Mouse (Mus musculus): ENCODE data around the gene Man2b2.

The Man2b2 gene

DNA sequence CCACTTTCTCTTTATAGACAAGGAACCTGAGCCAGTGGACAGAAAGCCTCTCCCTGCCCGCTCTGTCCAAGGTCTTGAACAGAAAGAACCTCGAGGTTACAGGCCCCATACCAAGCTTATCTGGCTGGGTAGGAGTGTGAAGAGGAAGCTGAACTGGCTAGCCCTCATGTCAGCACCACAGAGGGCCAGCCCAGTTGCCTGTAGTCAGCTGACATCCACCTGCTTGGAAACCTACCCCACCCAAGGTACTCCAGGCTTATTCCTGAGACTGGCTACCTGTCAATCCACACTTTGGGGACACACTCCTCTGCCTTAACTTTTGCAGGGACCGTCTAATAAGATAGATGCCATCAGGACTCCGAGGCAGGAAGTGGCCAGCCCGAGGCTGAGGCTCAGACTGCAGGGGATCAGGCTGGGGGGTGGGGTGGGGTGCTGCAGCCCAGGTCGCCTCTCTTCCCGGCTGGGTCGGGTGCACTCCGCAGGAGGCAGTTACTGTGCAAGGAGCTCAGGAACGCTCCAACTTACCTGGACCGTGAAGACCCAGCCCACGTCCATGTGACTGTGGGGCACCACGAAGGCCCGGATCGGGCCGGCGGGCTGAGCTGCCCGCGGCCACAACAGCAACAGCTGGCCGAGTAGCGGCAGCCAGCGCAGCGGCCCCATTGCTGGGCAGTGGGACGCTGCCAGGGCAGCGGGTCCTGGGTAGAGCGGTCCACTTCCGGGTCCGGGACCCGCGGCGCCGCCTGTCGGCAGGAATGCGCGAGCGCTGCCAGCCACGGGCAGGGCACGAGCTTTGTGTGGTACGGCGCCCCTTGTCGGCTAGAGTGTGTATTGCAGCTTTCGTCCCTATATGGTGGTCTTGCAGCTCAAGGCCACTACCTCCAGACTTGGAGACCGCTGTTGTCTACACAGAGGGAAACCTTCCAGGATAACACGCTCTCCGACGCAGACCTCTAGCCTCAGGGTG, at the start of gene Man2b2:
Gene Man2b2 (minus strand): TSS at position 741 of the 967 bp plus-strand sequence.
- DNase-seq = peak; percentile 90

DNA sequence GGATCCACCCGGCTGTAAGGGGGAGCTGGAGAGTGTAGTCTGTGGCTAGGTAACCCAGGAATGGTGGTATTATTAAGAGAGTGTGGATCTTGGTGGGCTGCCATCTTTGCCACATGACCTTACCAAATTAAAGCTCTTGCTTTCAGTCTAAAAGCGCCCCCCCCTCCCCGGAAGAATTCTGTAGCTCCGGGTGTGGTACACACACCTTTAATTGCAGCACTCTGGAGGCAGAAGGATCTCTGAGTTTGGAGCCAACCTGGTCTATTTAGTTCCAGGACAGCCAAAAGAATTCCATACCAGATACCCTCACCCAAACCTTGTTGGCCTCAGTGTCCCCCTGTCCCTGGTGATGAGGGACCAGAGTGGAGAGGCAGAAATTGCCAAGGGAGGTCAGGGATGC, 48.3 kb upstream of the Man2b2 start:
- no peak for DNase-seq

DNA sequence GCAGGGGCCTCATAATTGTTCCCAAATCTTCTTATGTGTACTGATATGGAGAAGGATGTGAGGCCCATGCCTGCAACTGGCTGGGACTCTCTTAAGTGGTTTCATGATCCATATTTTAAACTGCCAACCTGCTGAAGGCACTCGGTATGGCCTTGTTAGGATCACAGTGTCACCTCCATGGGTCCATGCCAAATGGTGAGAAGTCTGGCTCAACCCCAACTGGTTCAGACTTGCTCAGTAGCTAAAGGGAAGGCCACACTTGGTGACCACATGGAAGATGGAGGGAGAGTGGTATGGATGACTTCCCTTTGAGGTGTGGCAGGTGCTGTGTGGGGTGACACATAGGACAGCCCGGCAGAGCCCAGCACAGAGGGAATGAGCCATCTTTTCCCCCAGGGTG, 47.2 kb upstream of the Man2b2 start:
- DNase-seq = no peak

DNA sequence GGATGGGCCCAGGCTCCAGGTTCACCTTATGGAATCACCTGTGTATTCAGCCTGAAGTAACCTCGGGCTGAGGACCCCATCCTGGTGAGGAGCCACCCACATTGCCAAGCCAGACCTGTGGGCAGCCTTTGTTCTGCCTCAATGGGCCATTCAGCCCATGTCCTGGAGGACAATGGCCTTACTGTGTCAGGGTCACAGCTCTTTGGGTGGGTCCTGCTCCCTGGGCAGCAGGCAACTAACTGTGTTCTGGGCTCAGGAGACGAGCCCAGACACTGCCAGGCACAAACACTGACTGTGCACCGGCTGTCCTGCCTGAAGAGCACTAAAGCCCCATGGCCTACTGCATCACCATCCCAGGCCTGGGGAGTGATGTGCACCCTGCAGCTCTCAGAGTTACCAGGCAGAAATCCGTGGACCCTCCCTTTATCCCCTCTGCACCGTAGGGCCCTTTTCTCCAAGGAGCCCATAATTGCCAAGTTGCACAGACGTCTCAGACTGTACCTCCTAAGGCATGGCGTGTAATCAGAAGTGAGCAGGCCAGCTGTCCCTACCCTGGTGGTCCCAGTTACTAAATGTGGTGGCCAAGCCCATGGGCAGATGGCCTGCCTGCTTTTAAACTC, 46.4 kb upstream of the Man2b2 start:
- no peak for DNase-seq

DNA sequence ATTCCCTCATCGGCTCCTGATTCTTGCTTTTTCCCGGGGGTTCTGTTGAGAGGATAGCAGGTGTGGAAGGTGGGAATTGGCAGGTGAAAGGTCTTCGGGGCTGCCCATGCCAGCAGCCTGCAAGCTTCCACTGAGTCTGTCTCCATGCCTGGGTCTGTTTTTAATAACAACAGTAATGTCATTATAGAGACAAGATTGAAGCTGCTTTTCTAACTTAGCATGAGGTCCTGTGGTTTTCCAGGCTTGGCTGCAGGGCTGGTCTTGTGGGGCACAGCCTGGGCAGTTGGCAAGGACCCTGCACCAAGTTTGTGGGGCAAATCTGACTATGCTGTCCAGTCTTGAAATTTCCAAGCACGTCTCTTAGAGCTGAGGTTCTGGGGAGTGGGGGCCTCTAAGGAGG, 45.5 kb upstream of the Man2b2 start:
- no peak for DNase-seq

DNA sequence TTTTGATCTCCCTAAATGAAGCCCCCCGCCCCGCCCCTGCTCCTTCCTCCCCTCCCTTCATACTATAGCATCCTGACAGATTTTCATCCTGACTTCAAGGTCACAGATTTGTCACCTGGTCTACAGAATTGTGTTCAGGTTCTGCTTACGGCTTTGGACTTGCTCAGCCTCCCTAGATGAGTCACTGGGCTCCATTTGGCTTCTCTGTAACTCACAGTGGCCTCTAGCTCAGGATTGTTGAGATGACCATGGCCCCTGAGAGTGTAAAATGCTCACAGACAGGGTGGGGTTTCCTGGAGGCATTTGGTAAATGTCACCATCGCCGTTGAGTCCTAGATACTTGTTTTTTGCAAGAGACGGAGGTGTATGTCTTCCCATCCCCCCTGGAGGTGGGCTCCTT, 40.5 kb upstream of the Man2b2 start:
- DNase-seq = no peak

DNA sequence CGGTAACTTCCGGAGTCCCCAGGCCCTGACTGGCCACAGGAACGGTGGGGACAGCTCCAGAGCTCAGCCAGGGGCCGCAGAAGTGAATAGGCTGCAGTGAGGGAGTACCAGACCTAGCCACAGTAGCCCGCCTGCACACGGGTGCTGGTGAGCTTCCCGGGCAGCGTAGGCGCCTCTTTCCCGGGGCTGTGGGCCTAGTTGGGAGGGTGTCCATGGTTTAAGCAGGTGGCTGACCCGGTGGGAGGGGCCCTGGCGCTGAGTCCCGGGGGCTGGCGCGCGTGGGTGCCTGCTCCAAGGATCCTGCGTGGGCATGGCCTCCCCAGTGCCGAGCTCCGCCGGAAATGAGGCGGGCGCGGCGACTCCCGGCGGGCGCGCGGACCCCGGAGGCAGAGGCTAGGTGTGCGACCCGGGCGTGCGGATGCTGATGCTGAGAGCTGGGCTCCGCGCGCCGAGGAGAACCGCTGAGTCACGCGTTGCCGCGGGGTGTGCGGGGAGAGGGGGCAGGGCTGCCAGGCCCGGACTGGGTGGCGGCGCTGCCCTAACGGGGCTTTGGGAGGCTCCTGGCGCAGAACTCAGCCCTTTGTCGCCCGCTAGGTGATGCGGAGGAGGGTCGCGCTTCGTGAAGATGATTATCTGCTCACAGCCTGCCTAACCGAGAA, 39.3 kb upstream of the Man2b2 start:
- no peak for DNase-seq

DNA sequence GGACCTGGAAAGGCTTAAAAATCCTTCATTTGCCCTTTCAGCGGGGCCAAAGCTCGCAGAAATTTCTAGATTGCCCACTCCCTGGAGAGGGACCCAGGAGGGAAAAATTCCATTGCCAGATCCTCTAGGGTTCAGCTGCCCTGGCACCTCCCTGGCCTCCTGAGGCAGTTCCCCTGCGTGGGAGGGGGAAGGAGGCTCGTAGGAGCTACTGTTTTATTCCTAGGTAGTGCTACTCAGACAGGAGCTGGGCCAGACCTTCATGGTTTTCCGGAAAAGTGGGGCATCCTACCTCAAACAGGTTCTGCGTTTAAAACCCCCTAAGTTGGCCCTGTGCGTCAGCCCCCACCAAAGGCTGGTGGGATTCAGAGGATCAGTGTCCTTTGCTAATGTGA, 38.7 kb upstream of the Man2b2 start:
- no peak for DNase-seq

DNA sequence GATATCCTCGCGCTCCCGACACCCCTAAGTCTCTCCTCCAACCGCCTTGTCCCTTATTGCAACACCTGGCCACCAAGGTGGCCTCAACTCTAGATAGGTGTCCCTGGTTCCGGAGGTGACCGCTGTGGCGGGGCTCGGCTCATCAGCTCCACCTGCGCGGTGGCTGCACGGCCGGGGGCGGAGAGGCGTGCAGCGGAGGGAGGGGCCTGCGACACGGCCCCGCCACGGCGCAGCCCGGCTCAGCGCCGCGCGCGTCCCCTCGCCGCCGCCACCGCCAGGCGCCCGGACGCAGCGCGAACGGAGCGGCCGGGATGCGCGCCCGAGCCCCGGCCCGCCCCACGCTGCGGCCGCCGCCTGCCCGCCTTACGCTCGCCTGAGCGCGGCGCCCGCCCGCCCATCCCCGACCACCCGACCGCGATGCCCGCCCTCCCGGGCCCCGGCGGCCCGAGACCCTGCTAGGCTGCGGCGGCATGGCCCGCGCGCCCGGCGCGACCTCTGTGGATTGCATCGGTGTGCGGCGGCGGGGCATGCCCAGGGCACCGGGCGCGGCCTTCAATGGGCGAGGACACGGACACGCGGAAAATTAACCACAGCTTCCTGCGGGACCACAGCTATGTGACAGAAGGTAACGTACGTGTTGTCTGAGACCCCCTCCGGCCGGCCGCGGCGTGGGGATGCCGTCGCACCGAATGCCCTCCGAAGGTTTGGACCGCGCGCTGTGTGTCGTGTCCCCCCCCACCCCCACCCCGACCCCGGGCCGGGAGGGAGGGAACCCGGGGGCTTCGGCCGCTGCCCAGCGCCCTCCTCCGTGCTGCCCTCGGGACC, 38.0 kb upstream of the Man2b2 start, which contains the start of gene Ppp2r2c:
Gene Ppp2r2c (plus strand): TSS at position 248 of the 825 bp plus-strand sequence.
- no peak for DNase-seq

DNA sequence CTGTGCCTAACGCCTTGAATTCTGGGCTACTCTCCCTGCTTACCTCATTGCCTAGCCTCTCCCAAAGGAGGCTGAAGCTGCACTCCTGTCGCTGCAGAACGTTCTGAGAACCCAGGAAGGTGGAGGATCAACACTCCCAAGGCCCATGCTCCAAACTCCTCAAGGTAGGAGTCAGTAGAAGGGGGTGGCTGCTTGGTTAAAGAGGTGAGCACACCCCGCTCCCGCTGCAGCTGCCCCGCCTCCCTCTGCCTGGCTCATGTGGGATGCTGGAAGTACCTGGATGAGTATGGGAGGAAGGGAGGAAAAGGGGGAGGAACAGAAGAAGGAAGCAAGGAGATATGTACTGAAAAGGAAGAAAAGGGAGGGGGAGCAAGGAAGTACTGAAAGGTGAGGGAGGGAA, 37.1 kb upstream of the Man2b2 start:
- no peak for DNase-seq

DNA sequence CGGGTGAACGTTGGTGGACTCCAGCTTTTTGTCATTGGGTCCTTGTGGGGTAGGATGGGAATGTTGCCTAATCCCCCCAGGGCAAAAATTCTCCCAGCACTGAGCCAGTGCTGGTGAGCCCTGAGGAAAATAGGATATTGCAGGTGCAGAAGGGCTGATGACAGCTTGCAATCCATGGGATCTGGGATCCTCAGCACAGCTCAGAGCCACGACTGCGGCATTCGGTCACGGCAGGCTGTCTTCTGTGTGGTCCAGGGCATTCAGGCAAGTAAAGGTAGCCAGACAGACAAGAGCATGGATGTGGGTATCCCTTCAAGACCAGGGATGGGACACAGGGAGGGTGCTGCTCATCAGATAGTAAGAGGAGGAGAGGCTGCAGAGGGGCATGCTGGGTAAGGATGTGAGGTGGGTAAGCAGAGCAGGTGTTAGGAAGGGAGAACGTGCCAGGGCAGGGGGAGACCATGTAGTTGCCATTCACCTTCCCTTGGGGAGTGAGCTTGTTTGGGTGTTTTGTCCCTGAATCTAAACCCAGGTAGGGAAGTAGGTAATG, 36.3 kb upstream of the Man2b2 start:
- no peak for DNase-seq

DNA sequence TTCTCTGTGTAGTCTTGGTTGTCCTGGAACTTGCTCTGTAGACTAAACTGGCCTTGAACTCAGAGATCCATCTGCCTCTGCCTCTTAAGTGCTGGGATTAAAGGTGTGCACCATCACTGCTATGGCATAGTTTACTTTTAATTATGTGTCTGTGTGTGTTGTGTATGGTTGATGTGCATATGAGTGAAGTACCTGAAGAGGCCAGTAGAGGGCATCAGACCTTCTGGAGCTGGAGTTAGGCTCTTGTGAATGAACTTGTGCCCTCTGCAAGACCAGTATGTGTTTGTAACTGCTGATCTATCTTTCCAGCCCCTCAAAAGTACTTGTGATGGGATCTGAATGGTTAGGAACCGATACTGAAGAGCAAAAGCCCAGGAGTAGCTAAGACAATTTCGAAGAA, 30.6 kb upstream of the Man2b2 start:
- no peak for DNase-seq

DNA sequence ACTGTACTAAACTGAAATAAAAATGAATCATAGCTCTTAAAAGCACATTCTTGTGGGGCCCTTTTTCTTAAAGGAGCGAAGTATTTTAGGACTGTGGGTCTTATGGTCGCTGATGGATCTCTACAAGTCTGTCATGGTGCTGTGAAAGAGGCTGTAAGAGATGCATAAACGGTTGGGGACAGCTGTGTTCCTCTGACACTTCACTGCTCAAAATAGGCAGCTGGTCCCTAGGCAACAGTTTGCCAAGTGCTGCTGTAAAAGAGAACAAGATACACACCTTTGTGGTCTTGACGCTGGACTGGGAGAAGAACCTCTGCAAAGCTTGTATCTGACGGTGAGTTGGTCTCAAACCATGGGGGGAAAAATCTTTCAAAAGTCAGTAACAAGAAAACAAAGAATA, 27.1 kb upstream of the Man2b2 start:
- no peak for DNase-seq

DNA sequence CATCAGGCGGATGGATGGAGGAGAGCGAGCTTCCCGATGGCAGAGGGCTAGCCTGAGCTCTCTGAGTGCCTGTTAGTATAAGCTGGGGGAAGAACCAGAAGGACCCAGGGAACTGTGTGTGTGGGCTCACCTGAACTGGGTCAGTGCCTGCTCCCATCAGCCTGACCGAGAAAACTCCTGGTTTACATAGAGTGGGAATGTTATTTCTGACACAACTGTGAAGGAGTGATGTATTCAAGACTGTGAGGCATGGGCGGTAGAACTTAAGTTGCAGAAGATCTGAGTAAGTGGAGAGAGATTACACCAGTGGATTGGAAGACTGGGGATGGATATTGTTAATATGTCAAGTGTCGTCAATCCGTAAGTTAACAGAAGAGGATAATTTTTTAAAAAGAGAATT, 26.1 kb upstream of the Man2b2 start:
- no peak for DNase-seq

DNA sequence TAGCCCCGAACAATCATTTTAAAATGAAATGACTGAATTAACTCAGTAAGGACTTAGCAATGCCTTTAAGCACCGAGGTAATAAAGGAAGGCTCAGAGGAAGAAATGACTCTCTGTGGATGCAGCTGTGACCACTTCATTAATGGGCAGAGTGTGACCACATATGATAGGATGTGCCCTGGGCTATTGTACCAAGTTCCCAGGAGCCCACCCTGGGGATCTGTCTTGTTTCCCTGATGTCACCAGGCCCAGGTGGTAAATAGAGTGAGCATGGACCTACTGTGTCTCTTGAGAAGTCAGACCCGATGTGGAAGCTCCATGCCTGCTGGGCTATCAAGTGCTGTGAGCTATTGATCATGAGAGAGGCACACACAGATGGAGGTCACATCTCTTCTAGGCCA, 24.7 kb upstream of the Man2b2 start:
- no peak for DNase-seq

DNA sequence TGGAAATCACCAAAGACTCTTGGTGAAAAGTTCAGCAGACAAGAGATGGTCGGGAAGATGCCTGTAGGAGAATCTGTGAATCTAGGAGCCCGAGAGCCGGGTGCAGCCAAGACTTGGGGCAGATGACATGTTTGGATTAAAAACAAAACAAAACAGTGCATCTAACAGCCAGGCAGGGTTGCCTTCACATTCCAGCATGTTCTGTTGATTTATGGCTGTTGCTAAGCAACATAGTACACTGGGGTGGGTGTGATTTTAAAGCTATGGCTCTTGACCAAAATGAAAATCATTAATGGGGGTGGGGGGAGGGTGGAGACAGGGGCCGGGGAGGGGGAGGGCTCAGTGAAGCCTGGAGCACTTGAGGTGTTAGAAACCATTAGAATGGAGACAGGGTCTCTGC, 21.1 kb upstream of the Man2b2 start:
- DNase-seq = no peak

DNA sequence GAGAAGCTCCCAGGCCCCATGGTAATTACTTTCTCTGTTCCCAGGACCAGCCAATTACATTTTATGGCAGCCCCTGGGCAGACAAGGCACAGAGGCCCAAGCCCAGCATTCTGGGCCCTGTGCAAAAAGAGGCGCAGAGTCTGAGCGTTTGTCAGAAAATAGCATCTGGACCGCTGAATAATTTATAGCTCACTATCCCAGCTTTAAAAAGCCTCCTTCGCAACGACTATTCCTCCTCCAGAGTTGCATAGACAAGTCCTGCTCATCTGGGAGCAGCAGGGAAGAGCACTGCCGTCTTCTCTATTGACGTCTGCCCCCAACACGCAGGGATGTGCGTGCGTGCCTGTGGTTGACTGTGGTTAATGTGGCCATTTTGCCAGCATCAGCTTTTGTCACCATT, 14.0 kb upstream of the Man2b2 start:
- no peak for DNase-seq

DNA sequence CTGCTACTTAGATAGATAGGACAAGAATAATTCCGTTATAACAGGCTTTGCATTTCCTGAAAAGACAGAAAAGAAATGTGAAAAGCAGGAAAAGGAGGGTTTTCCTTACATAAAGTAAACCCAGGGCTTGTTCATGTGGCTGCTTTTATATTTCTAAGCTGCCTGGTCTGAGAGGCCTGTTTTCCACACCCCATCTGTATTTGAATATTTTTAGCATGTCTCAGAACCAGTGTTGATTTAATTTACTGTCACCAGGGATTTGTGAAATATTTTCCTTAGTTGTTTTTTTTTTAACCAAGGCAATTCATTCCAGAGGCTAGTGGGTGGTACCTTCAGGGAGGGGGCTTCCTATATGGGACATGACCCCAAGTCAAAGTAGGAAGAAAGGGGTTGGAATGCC, 11.2 kb upstream of the Man2b2 start:
- no peak for DNase-seq

DNA sequence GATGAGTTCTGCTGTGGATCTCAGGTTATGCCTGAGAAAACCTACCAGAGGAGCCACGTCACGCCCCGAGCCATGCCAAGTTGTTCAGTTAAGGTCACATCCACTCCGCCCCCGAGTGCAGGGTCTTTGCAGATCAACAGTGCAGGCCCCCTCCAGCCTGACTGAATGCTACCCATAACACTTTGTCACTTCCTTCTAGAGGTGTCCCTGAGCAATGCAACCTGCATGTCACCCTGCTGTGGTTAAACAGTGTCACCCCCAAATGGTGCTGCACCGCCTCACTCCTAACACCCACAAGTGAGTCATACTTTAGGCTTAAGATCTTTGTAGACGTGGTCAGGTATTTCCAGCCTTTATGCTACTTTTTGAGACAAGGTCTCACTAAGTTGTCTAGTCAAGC, 9.6 kb upstream of the Man2b2 start:
- no peak for DNase-seq

DNA sequence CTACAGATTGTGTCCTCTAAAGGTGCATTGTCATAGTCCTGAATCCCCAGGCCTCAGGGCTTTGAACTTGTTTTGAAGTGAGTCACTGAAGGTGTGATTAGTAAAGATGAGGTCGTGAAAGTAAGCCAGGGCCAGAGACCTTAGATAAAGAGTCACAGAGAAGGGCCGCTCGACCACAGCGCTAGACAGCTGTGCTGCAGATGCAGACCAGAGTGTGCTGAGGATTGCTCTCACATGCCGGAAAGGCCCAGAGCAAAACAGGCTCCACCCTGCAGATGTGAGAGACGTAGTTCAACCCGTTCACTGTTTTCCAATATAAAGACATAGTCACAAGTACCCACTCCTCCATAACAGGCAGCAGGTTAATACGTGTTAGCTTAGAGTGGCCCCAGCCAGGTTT, 9.1 kb upstream of the Man2b2 start:
- no peak for DNase-seq

DNA sequence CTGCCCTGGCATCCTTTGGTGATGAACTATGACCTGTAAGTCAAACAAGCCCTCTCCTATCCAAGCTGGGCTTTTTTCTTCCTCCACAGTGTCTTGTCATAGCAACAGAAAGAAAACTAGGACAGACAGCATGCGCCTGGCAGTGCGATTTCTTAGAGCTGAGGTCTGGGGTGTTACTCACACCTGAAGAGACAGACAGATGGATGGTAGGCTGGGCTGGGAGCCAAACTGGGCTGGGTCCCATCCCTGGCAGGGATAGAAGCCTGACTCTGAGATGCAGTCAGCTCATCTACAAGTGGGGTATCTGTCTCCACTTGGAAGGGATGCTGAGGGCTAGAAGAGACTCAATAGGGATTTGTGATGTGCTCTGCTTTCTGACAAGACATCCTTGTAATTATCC, 8.6 kb upstream of the Man2b2 start:
- DNase-seq = no peak

DNA sequence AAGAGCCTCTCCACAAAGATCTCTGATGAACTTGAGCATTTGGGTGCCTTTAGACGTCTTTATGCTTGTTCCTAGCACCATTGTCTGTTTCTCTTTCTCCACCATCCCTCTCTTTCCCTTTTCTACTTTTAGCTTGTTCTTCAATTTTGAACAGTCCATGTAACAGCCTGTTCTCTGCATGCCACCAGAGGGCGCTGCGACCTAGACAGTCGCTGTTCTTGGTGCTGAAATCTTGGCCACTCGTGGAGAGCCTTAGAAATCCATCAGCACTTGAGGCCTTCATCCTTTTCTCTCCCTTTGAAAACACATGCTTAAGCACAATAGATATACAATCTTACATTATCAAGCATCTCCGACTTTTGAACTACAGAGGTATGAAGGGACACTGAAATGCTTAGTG, 5.5 kb upstream of the Man2b2 start:
- DNase-seq = peak; percentile 65

DNA sequence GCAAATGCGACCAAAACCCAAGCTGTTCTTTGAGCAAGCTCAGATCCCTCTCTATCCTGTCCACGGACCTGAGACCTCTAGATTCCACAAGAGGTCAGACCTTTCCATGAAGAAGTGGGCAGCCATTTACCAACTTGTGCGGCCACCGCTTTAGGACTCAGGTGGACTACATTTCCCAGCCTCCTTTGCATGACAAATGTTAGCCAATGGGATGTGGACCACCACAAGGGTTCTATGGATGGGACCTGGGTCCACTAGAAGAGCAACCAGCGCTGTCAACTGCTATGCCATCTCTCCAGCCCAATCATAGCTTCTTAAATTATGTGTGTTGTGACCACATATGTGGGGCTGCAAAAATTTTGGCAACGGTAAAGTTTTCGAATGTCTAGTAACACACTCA, 819 bp upstream of the Man2b2 start:
- no peak for DNase-seq

All from liver (tissue).